Comparison of ENCODE assay signal across 17 mouse cellular contexts in the genomic region with DNA sequence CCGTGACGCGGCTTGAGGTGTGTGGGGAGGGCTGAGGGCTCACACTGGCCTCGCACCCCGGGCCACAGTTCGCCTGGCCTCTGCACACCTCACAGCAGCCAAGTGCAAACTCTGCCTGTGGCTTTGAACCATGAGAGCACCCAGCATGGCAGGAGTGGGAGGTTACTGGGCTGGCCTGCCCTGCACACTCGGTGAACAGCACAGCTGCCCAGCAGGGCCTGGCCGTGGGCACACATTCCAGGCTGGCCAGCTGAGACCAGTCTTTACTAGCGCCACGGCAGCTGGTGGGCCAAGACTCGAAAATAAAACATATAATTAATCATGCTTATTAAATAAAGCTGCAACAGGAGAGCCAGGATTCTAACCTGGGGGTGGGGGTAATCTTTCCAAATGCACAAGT. TPM values are rescaled to one million over a fixed set of nuclear protein-coding genes. Genes with fewer than 3 reads are reported as not detected.
DNase-seq lines count a peak whose midpoint lies in the region; ATAC-seq and TF ChIP-seq lines count a peak whose summit lies in the region.
"Had no signal": no experiment of that assay in that cellular context is flagged by ENCODE, and none has a peak within 500 bp of the region (broad histone marks: within the 10 kb centered on the region; RNA-seq: fewer than 3 reads in every experiment).

No protein-coding gene starts in this region.

- no peak overlapping the region for H3K9ac ChIP-seq in intestine, embryonic 16.5 days (ENCODE audit: low read depth, low read length)
- H3K9ac ChIP-seq in intestine, embryonic 15.5 days = no peak overlapping the region
- no peak overlapping the region for H3K9ac ChIP-seq in embryonic facial prominence, embryonic 15.5 days
- H3K9ac ChIP-seq: embryonic facial prominence, embryonic 13.5 days; forebrain, embryonic 12.5 days; heart, embryonic 15.5 days; midbrain, embryonic 12.5 days had no signal

- no peak overlapping the region for H3K4me2 ChIP-seq in intestine, embryonic 16.5 days (ENCODE audit: low read depth, low read length)
- no peak overlapping the region for H3K4me2 ChIP-seq in intestine, embryonic 15.5 days (replicated peaks)
- no peak overlapping the region for H3K4me2 ChIP-seq in embryonic facial prominence, embryonic 15.5 days (replicated peaks)
- H3K4me2 ChIP-seq: embryonic facial prominence, embryonic 13.5 days; forebrain, embryonic 12.5 days; heart, embryonic 15.5 days; hindbrain, embryonic 13.5 days; midbrain, embryonic 12.5 days had no signal

- WGBS in intestine, embryonic 16.5 days = 73% methylated on average over 11 of the region's 11 CpGs
- 82% methylated on average over 11 of the region's 11 CpGs for WGBS in intestine, embryonic 15.5 days
- 76% methylated on average over 11 of the region's 11 CpGs for WGBS in embryonic facial prominence, embryonic 15.5 days

- DNase-seq in G1E (ENCODE audit: low spot score) = no peak
- peak; percentile 51 to 67 for DNase-seq in kidney, postnatal 36 days
- no peak for DNase-seq in Muller cell, postnatal 12 days (ENCODE audit: inconsistent ontology term)
- DNase-seq in urinary bladder, adult 18-20 months (ENCODE audit: low spot score in 2 of 2) = no peak
- DNase-seq: lung, adult 2 months had no signal

- H3K4me3 ChIP-seq in intestine, embryonic 16.5 days (ENCODE audit: low read length) = no peak overlapping the region
- no peak overlapping the region for H3K4me3 ChIP-seq in intestine, embryonic 15.5 days (replicated peaks)
- H3K4me3 ChIP-seq in G1E (ENCODE audit: low read depth, low read length) = peak overlapping the region; percentile 21; the same call in 1 of the 2 replicates
- H3K4me3 ChIP-seq in embryonic facial prominence, embryonic 15.5 days (replicated peaks) = no peak overlapping the region
- H3K4me3 ChIP-seq: embryonic facial prominence, embryonic 13.5 days; forebrain, embryonic 12.5 days; heart, embryonic 15.5 days; hindbrain, embryonic 13.5 days; left cerebral cortex, adult 2 months; midbrain, embryonic 12.5 days had no signal

- no peak for TF ChIP-seq CTCF in G1E (IDR thresholded peaks at IDR 0.05; ENCODE audit: low read depth, low read length)

- H3K4me1 ChIP-seq in intestine, embryonic 16.5 days (ENCODE audit: control insufficient read depth, insufficient read depth, low read length) = peaks cover 24% of the 10 kb centered on the region
- H3K4me1 ChIP-seq in intestine, embryonic 15.5 days (replicated peaks) = peaks cover 17% of the 10 kb centered on the region
- peaks cover 10% of the 10 kb centered on the region for H3K4me1 ChIP-seq in G1E (ENCODE audit: insufficient read depth, low read depth, low read length)
- peaks cover 13% of the 10 kb centered on the region for H3K4me1 ChIP-seq in embryonic facial prominence, embryonic 15.5 days

- H3K9me3 ChIP-seq in intestine, embryonic 16.5 days (ENCODE audit: control insufficient read depth, low read length) = no peaks in the 10 kb centered on the region
- no peaks in the 10 kb centered on the region for H3K9me3 ChIP-seq in intestine, embryonic 15.5 days
- H3K9me3 ChIP-seq in G1E (replicated peaks) = no peaks in the 10 kb centered on the region
- H3K9me3 ChIP-seq in embryonic facial prominence, embryonic 15.5 days (replicated peaks) = no peaks in the 10 kb centered on the region
- H3K9me3 ChIP-seq: embryonic facial prominence, embryonic 13.5 days; forebrain, embryonic 12.5 days; heart, embryonic 15.5 days; hindbrain, embryonic 13.5 days; midbrain, embryonic 12.5 days had no signal

- no peak for ATAC-seq in intestine, embryonic 16.5 days
- ATAC-seq in intestine, embryonic 15.5 days = no peak
- ATAC-seq in G1E (ENCODE audit: extremely low read depth, insufficient number of reproducible peaks, low FRiP score, poor library complexity, severe bottlenecking) = no peak
- no peak for ATAC-seq in embryonic facial prominence, embryonic 15.5 days (ENCODE audit: insufficient number of reproducible peaks, low FRiP score, low TSS enrichment, low read depth)
- ATAC-seq: Patski had no signal

- peaks cover 32% of the 10 kb centered on the region for H3K36me3 ChIP-seq in intestine, embryonic 16.5 days (ENCODE audit: control insufficient read depth, insufficient read depth, low read length)
- H3K36me3 ChIP-seq in intestine, embryonic 15.5 days = peaks cover 38% of the 10 kb centered on the region
- peaks cover 99% of the 10 kb centered on the region for H3K36me3 ChIP-seq in G1E (replicated peaks)
- H3K36me3 ChIP-seq in embryonic facial prominence, embryonic 15.5 days = peaks cover 74% of the 10 kb centered on the region

- peak overlapping the region; percentile 14; the same call in 1 of the 2 replicates for H3K27ac ChIP-seq in intestine, embryonic 16.5 days (ENCODE audit: low read length)
- H3K27ac ChIP-seq in intestine, embryonic 15.5 days = no peak overlapping the region
- H3K27ac ChIP-seq in embryonic facial prominence, embryonic 15.5 days (replicated peaks) = 0 out of 2 replicates have a peak overlapping the region, but pooled peaks have one; percentile 25
- H3K27ac ChIP-seq: embryonic facial prominence, embryonic 13.5 days; heart, embryonic 15.5 days; macrophage; midbrain, embryonic 12.5 days had no signal

- no peaks in the 10 kb centered on the region for H3K27me3 ChIP-seq in intestine, embryonic 16.5 days (replicated peaks; ENCODE audit: control insufficient read depth, insufficient read depth, low read length)
- no peaks in the 10 kb centered on the region for H3K27me3 ChIP-seq in intestine, embryonic 15.5 days (replicated peaks)
- no peaks in the 10 kb centered on the region for H3K27me3 ChIP-seq in G1E (ENCODE audit: insufficient read depth, low read length)
- no peaks in the 10 kb centered on the region for H3K27me3 ChIP-seq in embryonic facial prominence, embryonic 15.5 days
- H3K27me3 ChIP-seq: CH12.LX; embryonic facial prominence, embryonic 13.5 days; forebrain, embryonic 12.5 days; heart, embryonic 15.5 days; hindbrain, embryonic 13.5 days; midbrain, embryonic 12.5 days; Patski had no signal

RNA-seq across cellular contexts. Expression of a gene that starts 26.5 kb away (rescaled TPM):
- 25.7 and 27.1 TPM in 2 replicates for polyA plus RNA-seq in intestine, embryonic 16.5 days (2015; fragmentation: Nextera tagmentation; extraction: Ambion mirVana)
- polyA plus RNA-seq in intestine, embryonic 15.5 days (2015; fragmentation: Nextera tagmentation; extraction: Ambion mirVana) = 28.2 and 28.8 TPM in 2 replicates
- total RNA-seq in G1E (2014; fragmentation: Nextera tagmentation) (55.7 and 64.1 TPM in 2 replicates), G1E (2017) (26.2 and 27.5 TPM in 2 replicates)
- polyA plus RNA-seq in G1E (2012) = 135 and 192 TPM in 2 replicates
- 37.7 and 39.1 TPM in 2 replicates for polyA plus RNA-seq in embryonic facial prominence, embryonic 15.5 days (2015; fragmentation: Nextera tagmentation; extraction: Ambion mirVana)

RNA-seq across cellular contexts. Expression of a gene that starts 32.2 kb away (rescaled TPM):
- 33.8 and 34.8 TPM in 2 replicates for polyA plus RNA-seq in intestine, embryonic 16.5 days (2015; fragmentation: Nextera tagmentation; extraction: Ambion mirVana)
- 26.0 and 29.3 TPM in 2 replicates for polyA plus RNA-seq in intestine, embryonic 15.5 days (2015; fragmentation: Nextera tagmentation; extraction: Ambion mirVana)
- total RNA-seq in G1E (2014; fragmentation: Nextera tagmentation) (14.2 and 21.7 TPM in 2 replicates), G1E (2017) (5.6 and 7.9 TPM in 2 replicates)
- polyA plus RNA-seq in G1E (2012) = 14.9 and 16.5 TPM in 2 replicates
- polyA plus RNA-seq in embryonic facial prominence, embryonic 15.5 days (2015; fragmentation: Nextera tagmentation; extraction: Ambion mirVana) = 14.2 and 16.1 TPM in 2 replicates

Comparison
In these comparisons a context has a peak if more than half of its experiments do, and no peak if none do; other contexts are left out.
1. DNase-seq: peak in kidney, postnatal 36 days (2 of 2); none in G1E (single experiment), Muller cell, postnatal 12 days (single experiment) and urinary bladder, adult 18-20 months (0 of 2).